Mouse (Mus musculus) neural tube, embryonic 11.5 days (tissue): ENCODE measurements around the gene Nemp2. TPM values are rescaled to one million over a fixed set of nuclear protein-coding genes. Genes with fewer than 3 reads are reported as not detected.
A peak's percentile ranks its signal among the peaks of the same experiment; 100 is the strongest.

ENCODE experiments used
- ATAC-seq: fragments of 200-750 bp; cut with Nextera tagmentation; 2 replicates; pipeline ENCODE4 v1.8.0; 2017; ENCODE audit warnings: moderate number of reproducible peaks, mild to moderate bottlenecking, moderate TSS enrichment, moderate library complexity; ENCODE audit not compliant: insufficient read depth, low FRiP score, low TSS enrichment
- DNase-seq: peaks from one replicate; pipeline ENCODE4 v3.0.0-alpha.2; 2015; ENCODE audit warnings: low spot score
- H3K27ac ChIP-seq: fragments of 300-500 bp; sonication (generic); 2 replicates; pipeline ENCODE4 v1.5.1; 2014; ENCODE audit warnings: low read depth, mild to moderate bottlenecking, low read length
- H3K27me3 ChIP-seq: fragments of 300-500 bp; sonication (generic); 2 replicates; pipeline ENCODE4 v1.6.1; 2014; ENCODE audit warnings: mild to moderate bottlenecking, low read length, mixed read lengths; ENCODE audit not compliant: control insufficient read depth, insufficient read depth
- H3K36me3 ChIP-seq: fragments of 300-500 bp; sonication (generic); 2 replicates; pipeline ENCODE4 v1.6.1; 2014; ENCODE audit warnings: mild to moderate bottlenecking, low read length, moderate library complexity, mixed read lengths; ENCODE audit not compliant: control insufficient read depth, insufficient read depth
- H3K4me1 ChIP-seq: fragments of 300-500 bp; sonication (generic); 2 replicates; pipeline ENCODE4 v1.6.1; 2014; ENCODE audit warnings: low read length, mixed read lengths; ENCODE audit not compliant: control insufficient read depth, insufficient read depth
- H3K4me2 ChIP-seq: fragments of 300-500 bp; sonication (generic); 2 replicates; pipeline ENCODE4 v1.6.1; 2014; ENCODE audit warnings: low read depth, mild to moderate bottlenecking, moderate library complexity
- H3K4me3 ChIP-seq: fragments of 300-500 bp; sonication (generic); 2 replicates; pipeline ENCODE4 v1.5.1; 2014; ENCODE audit warnings: low read depth, low read length
- H3K9ac ChIP-seq: fragments of 300-500 bp; sonication (generic); 2 replicates; pipeline ENCODE4 v1.6.1; 2014; ENCODE audit warnings: mild to moderate bottlenecking, low read length
- H3K9me3 ChIP-seq: fragments of 300-500 bp; sonication (generic); 2 replicates; pipeline ENCODE4 v1.6.1; 2016; ENCODE audit warnings: low read length; ENCODE audit not compliant: control insufficient read depth
- WGBS: fragments of 180-500 bp; shearing (Covaris S2); extraction: QIAGEN DNeasy Blood & Tissue Kit; methylation state at CpG from one replicate; pipeline ENCODE4 v1.1.7; 2014; 5-methylcytosine and 5-hydroxymethylcytosine counted together
- polyA plus RNA-seq: library from polyadenylated mRNA; unstranded; fragments of >200 nt; fragmentation: Nextera tagmentation; extraction: Ambion mirVana; gene quantifications from 2 replicates; pipeline ENCODE4 v1.2.1, GENCODE M21; 2014

Nemp2 gene
- polyA plus RNA-seq, 1 experiment from 2014 or later: 9.0 TPM

GRCm38 (mm10) chr1:52618217-52618616, 12.3 kb upstream of the Nemp2 start:
- Histone ChIP-seq H3K36me3 (no peaks in the 10 kb centered on the region), H3K9ac (no peak overlapping the region), H3K27ac (no peak overlapping the region), H3K4me2 (no peak overlapping the region), H3K9me3 (no peaks in the 10 kb centered on the region), H3K4me3 (no peak overlapping the region), H3K27me3 (no peaks in the 10 kb centered on the region), H3K4me1 (no peaks in the 10 kb centered on the region)
- DNase-seq (no peak), ATAC-seq (no peak)
- 83% methylated on average over 1 of the region's 1 CpGs for WGBS

GRCm38 (mm10) chr1:52620442-52620841, 10.1 kb upstream of the Nemp2 start:
- no peak for ATAC-seq
- no peaks in the 10 kb centered on the region for H3K4me1 ChIP-seq
- no peak for DNase-seq
- H3K4me3 ChIP-seq: no peak overlapping the region
- no peaks in the 10 kb centered on the region for H3K36me3 ChIP-seq
- H3K4me2 ChIP-seq: no peak overlapping the region
- H3K27ac ChIP-seq: no peak overlapping the region
- H3K9ac ChIP-seq: no peak overlapping the region
- no peaks in the 10 kb centered on the region for H3K27me3 ChIP-seq
- no peaks in the 10 kb centered on the region for H3K9me3 ChIP-seq

- 2% methylated on average over 6 of the region's 6 CpGs for WGBS
- Histone ChIP-seq H3K9ac (peak overlapping the region; percentile 65), H3K9me3 (no peaks in the 10 kb centered on the region), H3K36me3 (no peaks in the 10 kb centered on the region), H3K27me3 (no peaks in the 10 kb centered on the region), H3K4me2 (peak overlapping the region; percentile 50), H3K27ac (peak overlapping the region; percentile 14; the same call in 1 of the 2 replicates), H3K4me1 (peaks cover 4% of the 10 kb centered on the region; the same call in 1 of the 2 replicates), H3K4me3 (peak overlapping the region; percentile 48)
- ATAC-seq (peak; percentile 72), DNase-seq (no peak)
Measured at GRCm38 (mm10) chr1:52630937-52631299, 415 bp downstream of the Nemp2 start.

GRCm38 (mm10) chr1:52631570-52631969, 1.1 kb downstream of the Nemp2 start:
- ATAC-seq (no peak), DNase-seq (no peak)
- Histone ChIP-seq H3K9ac (no peak overlapping the region), H3K4me3 (peak overlapping the region; percentile 48), H3K36me3 (no peaks in the 10 kb centered on the region), H3K27ac (no peak overlapping the region), H3K4me2 (peak overlapping the region; percentile 50), H3K27me3 (no peaks in the 10 kb centered on the region), H3K9me3 (no peaks in the 10 kb centered on the region), H3K4me1 (peaks cover 4% of the 10 kb centered on the region; the same call in 1 of the 2 replicates)
- WGBS: 76% methylated on average over 2 of the region's 2 CpGs

- ATAC-seq (no peak), DNase-seq (no peak)
- Histone ChIP-seq H3K4me1 (peaks cover 4% of the 10 kb centered on the region; the same call in 1 of the 2 replicates), H3K36me3 (no peaks in the 10 kb centered on the region), H3K9me3 (no peaks in the 10 kb centered on the region), H3K9ac (no peak overlapping the region), H3K27ac (no peak overlapping the region), H3K4me2 (no peak overlapping the region), H3K4me3 (no peak overlapping the region), H3K27me3 (no peaks in the 10 kb centered on the region)
- WGBS: 90% methylated on average over 6 of the region's 6 CpGs
Measured at GRCm38 (mm10) chr1:52634251-52634650, 3.7 kb downstream of the Nemp2 start.

- H3K9me3 ChIP-seq: no peaks in the 10 kb centered on the region
- H3K4me2 ChIP-seq: no peak overlapping the region
- H3K27me3 ChIP-seq: no peaks in the 10 kb centered on the region
- no peak overlapping the region for H3K27ac ChIP-seq
- H3K36me3 ChIP-seq: no peaks in the 10 kb centered on the region; the same call in 1 of the 2 replicates
- peaks cover 4% of the 10 kb centered on the region; the same call in 1 of the 2 replicates for H3K4me1 ChIP-seq
- no peak for ATAC-seq
- no peak overlapping the region for H3K9ac ChIP-seq
- no peak overlapping the region for H3K4me3 ChIP-seq
- DNase-seq: no peak
- 93% methylated on average over 3 of the region's 3 CpGs for WGBS
Measured at GRCm38 (mm10) chr1:52635932-52636331, 5.4 kb downstream of the Nemp2 start.

- Histone ChIP-seq H3K27me3 (no peaks in the 10 kb centered on the region), H3K4me3 (no peak overlapping the region), H3K9ac (no peak overlapping the region), H3K27ac (no peak overlapping the region), H3K9me3 (no peaks in the 10 kb centered on the region), H3K36me3 (no peaks in the 10 kb centered on the region; the same call in 1 of the 2 replicates), H3K4me2 (no peak overlapping the region), H3K4me1 (no peaks in the 10 kb centered on the region)
- 86% methylated on average over 2 of the region's 2 CpGs for WGBS
- ATAC-seq (no peak), DNase-seq (no peak)
Measured at GRCm38 (mm10) chr1:52638101-52638500, 7.6 kb downstream of the Nemp2 start.

- DNase-seq (no peak), ATAC-seq (no peak)
- Histone ChIP-seq H3K9ac (no peak overlapping the region), H3K4me2 (no peak overlapping the region), H3K36me3 (no peaks in the 10 kb centered on the region; the same call in 1 of the 2 replicates), H3K27me3 (no peaks in the 10 kb centered on the region), H3K4me1 (no peaks in the 10 kb centered on the region), H3K27ac (no peak overlapping the region), H3K9me3 (no peaks in the 10 kb centered on the region), H3K4me3 (no peak overlapping the region)
- WGBS: 88% methylated on average over 7 of the region's 7 CpGs
Measured at GRCm38 (mm10) chr1:52639090-52639489, 8.6 kb downstream of the Nemp2 start.

GRCm38 (mm10) chr1:52640266-52640665, 9.8 kb downstream of the Nemp2 start:
- H3K27me3 ChIP-seq: no peaks in the 10 kb centered on the region
- H3K4me2 ChIP-seq: no peak overlapping the region

More at GRCm38 (mm10) chr1:52640266-52640665, 9.8 kb downstream of the Nemp2 start:
- DNase-seq (no peak), ATAC-seq (no peak)
- Histone ChIP-seq H3K9me3 (no peaks in the 10 kb centered on the region), H3K4me1 (no peaks in the 10 kb centered on the region), H3K27ac (no peak overlapping the region), H3K4me3 (no peak overlapping the region), H3K9ac (no peak overlapping the region), H3K36me3 (no peaks in the 10 kb centered on the region; the same call in 1 of the 2 replicates)
- WGBS: 91% methylated on average over 6 of the region's 6 CpGs
